Mouse (Mus musculus): ENCODE data around the gene Clns1a. TPM values are rescaled to one million over a fixed set of nuclear protein-coding genes. Genes with fewer than 3 reads are reported as not detected.

Clns1a gene
- polyA plus RNA-seq, 1 experiment = not detected

DNA sequence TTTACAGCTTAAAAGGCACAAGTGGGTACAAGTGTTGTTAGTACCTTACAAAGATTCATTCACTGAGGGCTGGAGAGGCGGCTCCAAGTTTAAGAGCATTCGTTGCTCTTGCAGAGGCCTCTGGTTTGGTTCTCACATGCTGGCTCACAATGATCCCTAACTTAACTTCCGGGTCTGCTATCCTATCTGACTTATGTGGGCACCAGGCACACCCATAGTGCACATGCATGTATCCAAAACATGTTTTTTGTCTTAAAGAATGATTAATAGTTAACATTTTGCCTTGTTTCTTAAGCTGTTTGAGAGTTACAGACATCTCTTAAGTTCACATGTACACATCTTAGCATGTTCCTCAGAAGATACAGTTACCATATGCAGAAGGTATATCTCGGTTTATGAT lies 3.7 kb downstream of the Clns1a start:
- Histone ChIP-seq H3K4me3 (ENCODE audit: insufficient read depth, low read depth, low read length) (no peak overlapping the region), H3K27ac (ENCODE audit: insufficient read depth, low read depth, low read length) (no peak overlapping the region), H3K4me1 (ENCODE audit: control insufficient read depth, insufficient read depth, low read length) (peaks cover 4% of the 10 kb centered on the region)
- TF ChIP-seq CTCF (IDR thresholded peaks at IDR 0.05; ENCODE audit: insufficient read depth, low read depth, low read length) (no peak), POLR2A (IDR thresholded peaks at IDR 0.05; ENCODE audit: insufficient read depth, low read depth, low read length) (no peak)
- WGBS = 92% methylated on average over 4 of the region's 4 CpGs

DNA sequence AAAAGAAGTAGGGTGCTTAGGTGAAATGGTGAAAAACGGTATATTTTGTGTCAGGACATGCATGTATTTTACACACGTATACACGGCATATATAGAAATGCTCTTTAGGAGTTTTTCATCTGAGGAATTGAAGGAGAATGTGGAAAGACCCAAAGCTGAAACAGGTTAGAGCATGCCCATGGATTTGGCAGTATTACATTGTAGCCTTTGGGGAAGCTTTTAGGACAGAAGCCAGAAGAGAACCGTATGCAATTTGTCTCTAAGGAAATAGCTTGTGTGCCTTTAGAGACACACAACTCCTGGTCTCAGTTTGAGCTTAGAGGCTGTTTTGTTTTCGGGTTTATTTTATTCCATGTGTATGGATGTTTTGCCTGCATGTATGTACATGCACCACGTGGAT lies 4.7 kb downstream of the Clns1a start:
- 78% methylated on average over 6 of the region's 6 CpGs for WGBS
- TF ChIP-seq POLR2A (IDR thresholded peaks at IDR 0.05; ENCODE audit: insufficient read depth, low read depth, low read length) = no peak
- no peak for TF ChIP-seq CTCF (IDR thresholded peaks at IDR 0.05; ENCODE audit: insufficient read depth, low read depth, low read length)
- peaks cover 2% of the 10 kb centered on the region for H3K4me1 ChIP-seq (ENCODE audit: control insufficient read depth, insufficient read depth, low read length)
- H3K4me3 ChIP-seq (ENCODE audit: insufficient read depth, low read depth, low read length) = no peak overlapping the region
- H3K27ac ChIP-seq (ENCODE audit: insufficient read depth, low read depth, low read length) = no peak overlapping the region

DNA sequence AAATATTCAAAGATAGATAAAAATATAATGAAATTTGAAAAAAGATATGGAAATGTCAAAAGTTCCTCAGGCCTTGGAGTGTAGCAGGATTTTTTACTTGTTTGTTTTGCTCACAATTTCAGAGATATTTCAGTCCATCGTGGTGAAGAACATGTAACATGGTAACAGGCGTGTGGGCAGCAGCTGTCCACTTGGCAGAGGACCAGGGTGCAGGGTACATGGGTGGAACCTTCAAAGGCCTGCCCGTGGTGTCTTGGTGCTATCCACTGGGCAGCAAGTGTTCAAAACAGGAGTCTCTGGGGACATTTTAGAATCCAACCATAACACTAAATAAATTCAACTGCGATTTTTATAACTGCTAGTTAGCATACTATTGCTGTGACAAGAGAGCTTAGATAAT lies 10.7 kb downstream of the Clns1a start:
- Histone ChIP-seq H3K27ac (ENCODE audit: insufficient read depth, low read depth, low read length) (no peak overlapping the region), H3K4me3 (ENCODE audit: insufficient read depth, low read depth, low read length) (no peak overlapping the region), H3K4me1 (ENCODE audit: control insufficient read depth, insufficient read depth, low read length) (peaks cover 8% of the 10 kb centered on the region; the same call in 1 of the 2 replicates)
- TF ChIP-seq POLR2A (IDR thresholded peaks at IDR 0.05; ENCODE audit: insufficient read depth, low read depth, low read length) (no peak), CTCF (IDR thresholded peaks at IDR 0.05; ENCODE audit: insufficient read depth, low read depth, low read length) (no peak)
- WGBS = 51% methylated on average over 4 of the region's 4 CpGs

DNA sequence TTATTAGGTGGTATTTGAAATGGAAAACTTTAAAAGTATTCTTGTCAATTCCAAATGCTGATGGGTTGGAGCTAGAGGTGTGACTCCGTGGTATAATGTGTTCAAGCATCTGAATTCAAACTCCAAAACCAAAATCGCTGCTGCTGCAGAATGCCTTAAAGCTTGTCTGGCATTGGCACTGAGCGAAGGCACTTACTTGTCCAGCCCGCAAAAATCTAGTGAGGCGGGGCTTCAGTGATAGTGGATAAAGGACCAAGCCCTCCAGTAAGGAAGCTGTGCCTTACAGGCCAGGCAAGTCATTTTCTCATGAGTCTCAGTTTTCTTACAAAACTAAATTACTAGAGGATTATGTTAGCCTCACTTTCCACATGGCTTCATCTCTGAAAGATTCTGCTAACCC lies 11.4 kb downstream of the Clns1a start:
- H3K4me3 ChIP-seq (ENCODE audit: insufficient read depth, low read depth, low read length) = no peak overlapping the region
- peaks cover 8% of the 10 kb centered on the region; the same call in 1 of the 2 replicates for H3K4me1 ChIP-seq (ENCODE audit: control insufficient read depth, insufficient read depth, low read length)
- H3K27ac ChIP-seq (ENCODE audit: insufficient read depth, low read depth, low read length) = no peak overlapping the region
- WGBS = 80% methylated on average over 5 of the region's 5 CpGs
- TF ChIP-seq POLR2A (IDR thresholded peaks at IDR 0.05; ENCODE audit: insufficient read depth, low read depth, low read length) = no peak
- TF ChIP-seq CTCF (IDR thresholded peaks at IDR 0.05; ENCODE audit: insufficient read depth, low read depth, low read length) = no peak

DNA sequence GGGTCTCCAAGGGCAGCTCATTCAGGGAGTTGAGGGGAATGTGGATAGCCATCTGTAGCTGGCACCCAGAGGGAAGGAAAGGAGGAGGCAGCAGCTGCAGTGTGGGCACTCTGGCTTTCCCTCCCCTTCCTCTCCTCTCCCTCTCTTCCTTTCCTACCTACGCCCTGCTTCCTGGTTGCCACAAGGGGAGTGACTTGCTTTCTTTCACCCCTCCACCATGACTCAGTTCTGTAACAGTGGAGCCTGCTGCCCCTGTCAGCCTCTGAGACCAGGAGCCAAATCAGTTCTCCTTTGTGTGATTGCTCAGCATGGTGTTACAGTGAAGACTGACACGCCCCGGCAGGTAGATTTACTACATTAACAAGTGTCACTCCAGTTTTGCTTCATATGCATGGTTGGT lies 12.8 kb downstream of the Clns1a start:
- Histone ChIP-seq H3K4me1 (ENCODE audit: control insufficient read depth, insufficient read depth, low read length) (peaks cover 8% of the 10 kb centered on the region; the same call in 1 of the 2 replicates), H3K4me3 (ENCODE audit: insufficient read depth, low read depth, low read length) (no peak overlapping the region), H3K27ac (ENCODE audit: insufficient read depth, low read depth, low read length) (no peak overlapping the region)
- TF ChIP-seq POLR2A (IDR thresholded peaks at IDR 0.05; ENCODE audit: insufficient read depth, low read depth, low read length) (no peak), CTCF (IDR thresholded peaks at IDR 0.05; ENCODE audit: insufficient read depth, low read depth, low read length) (no peak)
- WGBS = 81% methylated on average over 3 of the region's 3 CpGs

DNA sequence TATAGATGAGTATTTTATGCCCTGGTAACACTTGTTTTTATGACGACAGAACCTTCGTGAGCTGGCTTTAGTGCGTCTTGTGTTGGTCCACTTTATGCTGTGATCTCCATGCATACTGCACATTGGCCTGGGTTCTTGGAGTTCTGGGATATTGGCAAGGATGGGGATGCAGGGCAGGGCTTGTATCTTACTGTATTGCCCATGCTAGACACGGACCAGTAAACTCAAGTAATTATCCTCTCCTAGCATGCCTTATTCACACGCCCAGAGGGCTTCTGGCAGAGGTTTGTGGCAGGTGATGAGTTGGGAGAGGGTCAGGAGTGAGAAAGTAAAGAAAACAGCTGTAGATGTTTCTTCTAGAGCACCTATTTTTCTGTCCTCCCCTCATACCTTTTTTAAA lies 18.2 kb downstream of the Clns1a start:
- TF ChIP-seq CTCF (IDR thresholded peaks at IDR 0.05; ENCODE audit: insufficient read depth, low read depth, low read length) = no peak
- no peak for TF ChIP-seq POLR2A (IDR thresholded peaks at IDR 0.05; ENCODE audit: insufficient read depth, low read depth, low read length)
- Histone ChIP-seq H3K27ac (ENCODE audit: insufficient read depth, low read depth, low read length) (no peak overlapping the region), H3K4me1 (ENCODE audit: control insufficient read depth, insufficient read depth, low read length) (no peaks in the 10 kb centered on the region), H3K4me3 (ENCODE audit: insufficient read depth, low read depth, low read length) (no peak overlapping the region)
- 97% methylated on average over 5 of the region's 5 CpGs for WGBS

DNA sequence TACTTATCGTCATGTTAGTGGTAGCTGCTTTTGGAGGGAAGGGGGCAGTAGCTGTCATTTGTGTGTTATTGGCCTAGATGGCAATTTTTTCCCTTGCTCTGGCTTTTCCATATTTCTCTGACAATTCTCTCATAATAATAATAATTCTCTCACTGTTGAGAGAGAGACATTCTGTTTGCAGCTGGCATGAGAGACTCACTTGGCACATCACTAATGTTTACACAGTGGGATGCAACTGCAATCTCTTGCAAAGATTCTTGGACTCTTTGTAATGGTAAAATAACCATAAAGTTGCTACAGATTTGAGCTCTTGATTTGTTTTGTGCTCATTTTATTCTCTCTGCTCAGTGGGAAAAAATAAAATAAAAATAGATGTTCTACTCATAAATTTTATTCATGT lies 20.9 kb downstream of the Clns1a start:
- H3K4me3 ChIP-seq (ENCODE audit: insufficient read depth, low read depth, low read length) = no peak overlapping the region
- TF ChIP-seq CTCF (IDR thresholded peaks at IDR 0.05; ENCODE audit: insufficient read depth, low read depth, low read length) (no peak), POLR2A (IDR thresholded peaks at IDR 0.05; ENCODE audit: insufficient read depth, low read depth, low read length) (no peak)
- 72% methylated on average over 1 of the region's 1 CpGs for WGBS
- no peak overlapping the region for H3K27ac ChIP-seq (ENCODE audit: insufficient read depth, low read depth, low read length)
- H3K4me1 ChIP-seq (ENCODE audit: control insufficient read depth, insufficient read depth, low read length) = peaks cover 2% of the 10 kb centered on the region; the same call in 1 of the 2 replicates

DNA sequence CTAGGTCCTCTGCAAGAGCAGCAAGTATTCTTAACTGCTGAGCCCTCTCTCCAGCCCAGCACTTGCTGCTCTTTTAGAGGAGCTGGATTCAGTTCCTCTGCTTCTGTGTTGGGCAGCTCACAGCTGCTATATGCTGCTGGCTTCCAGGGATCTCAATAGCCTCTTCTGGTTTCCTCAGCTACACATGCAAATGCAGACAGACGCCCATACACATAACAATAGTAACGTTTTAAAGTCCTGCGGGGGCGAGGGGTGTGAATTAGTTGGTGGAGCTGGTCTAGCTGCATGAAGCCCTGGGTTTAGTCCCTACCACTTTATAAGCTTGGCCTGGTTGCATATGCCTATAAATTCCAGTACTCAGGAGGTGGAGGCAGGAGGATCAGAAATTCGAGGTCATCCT lies 22.6 kb downstream of the Clns1a start:
- 62% methylated on average over 5 of the region's 5 CpGs for WGBS

DNA sequence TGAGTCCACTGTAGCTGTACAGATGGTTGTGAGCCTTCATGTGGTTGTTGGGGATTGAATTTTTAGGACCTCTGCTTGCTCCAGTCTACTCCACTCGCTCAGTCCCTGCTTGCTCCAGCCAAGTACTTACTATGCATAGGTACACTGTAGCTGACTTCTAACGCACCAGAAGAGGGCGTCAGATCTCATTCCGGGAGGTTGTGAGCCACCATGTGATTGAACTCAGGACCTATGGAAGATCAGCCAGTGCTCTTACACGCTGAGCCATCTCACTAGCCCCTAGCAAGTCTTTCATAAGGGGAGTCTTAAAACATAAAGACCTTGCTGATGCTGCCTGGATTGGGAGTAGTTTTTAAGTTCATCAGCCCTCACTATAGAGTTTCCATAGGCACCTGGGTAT lies 23.7 kb downstream of the Clns1a start:
- WGBS = 89% methylated on average over 5 of the region's 5 CpGs
- H3K4me1 ChIP-seq (ENCODE audit: control insufficient read depth, insufficient read depth, low read length) = peaks cover 2% of the 10 kb centered on the region
- no peak overlapping the region for H3K27ac ChIP-seq (ENCODE audit: insufficient read depth, low read depth, low read length)
- no peak for TF ChIP-seq POLR2A (IDR thresholded peaks at IDR 0.05; ENCODE audit: insufficient read depth, low read depth, low read length)
- TF ChIP-seq CTCF (IDR thresholded peaks at IDR 0.05; ENCODE audit: insufficient read depth, low read depth, low read length) = no peak
- H3K4me3 ChIP-seq (ENCODE audit: insufficient read depth, low read depth, low read length) = no peak overlapping the region

More for the DNA sequence above, 22.6 kb downstream of the Clns1a start:
- no peak overlapping the region for H3K27ac ChIP-seq (ENCODE audit: insufficient read depth, low read depth, low read length)
- H3K4me1 ChIP-seq (ENCODE audit: control insufficient read depth, insufficient read depth, low read length) = peaks cover 2% of the 10 kb centered on the region
- no peak overlapping the region for H3K4me3 ChIP-seq (ENCODE audit: insufficient read depth, low read depth, low read length)
- no peak for TF ChIP-seq POLR2A (IDR thresholded peaks at IDR 0.05; ENCODE audit: insufficient read depth, low read depth, low read length)
